Mouse (Mus musculus) hindbrain, embryonic 15.5 days (tissue): ENCODE measurements around the gene B4galt3. TPM values are rescaled to one million over a fixed set of nuclear protein-coding genes. Genes with fewer than 3 reads are reported as not detected.
"Not testable (repeated sequence)": the region's sequence is repeated elsewhere in the genome, so short reads cannot be mapped to it uniquely, and the experiment has no call there.

Experiments
- ATAC-seq: fragments of 200-750 bp; cut with Nextera tagmentation; 2 replicates; pipeline ENCODE4 v1.8.0; 2017; ENCODE audit warnings: low read depth, moderate number of reproducible peaks, moderate TSS enrichment; ENCODE audit not compliant: low FRiP score
- H3K27ac ChIP-seq: fragments of 300-500 bp; sonication (generic); replicated peaks from 2 replicates; pipeline ENCODE4 v1.5.1; 2015; ENCODE audit warnings: mild to moderate bottlenecking, inconsistent platforms
- H3K27me3 ChIP-seq: fragments of 300-500 bp; sonication (generic); 2 replicates; pipeline ENCODE4 v1.6.1; 2015; ENCODE audit warnings: control low read depth, inconsistent platforms
- H3K36me3 ChIP-seq: fragments of 300-500 bp; sonication (generic); 2 replicates; pipeline ENCODE4 v1.6.1; 2015; ENCODE audit warnings: control low read depth, inconsistent platforms
- H3K4me1 ChIP-seq: fragments of 300-500 bp; sonication (generic); replicated peaks from 2 replicates; pipeline ENCODE4 v1.6.1; 2015; ENCODE audit warnings: control low read depth, inconsistent platforms
- H3K4me2 ChIP-seq: fragments of 300-500 bp; sonication (generic); 2 replicates; pipeline ENCODE4 v1.6.1; 2015; ENCODE audit warnings: moderate library complexity, mild to moderate bottlenecking, inconsistent platforms
- H3K4me3 ChIP-seq: fragments of 300-500 bp; sonication (generic); 2 replicates; pipeline ENCODE4 v1.5.1; 2015; ENCODE audit warnings: mild to moderate bottlenecking, inconsistent platforms
- H3K9ac ChIP-seq: fragments of 300-500 bp; sonication (generic); 2 replicates; pipeline ENCODE4 v1.6.1; 2015; ENCODE audit warnings: inconsistent platforms
- H3K9me3 ChIP-seq: fragments of 300-500 bp; sonication (generic); 2 replicates; pipeline ENCODE4 v1.6.1; 2016; ENCODE audit warnings: control low read depth, inconsistent platforms
- WGBS: fragments of 180-500 bp; shearing (Covaris S2); methylation state at CpG from one replicate; pipeline ENCODE4 v1.1.7; 2015; 5-methylcytosine and 5-hydroxymethylcytosine counted together
- polyA plus RNA-seq: library from polyadenylated mRNA; unstranded; fragments of >200 nt; fragmentation: Nextera tagmentation; extraction: Ambion mirVana; gene quantifications from 2 replicates; pipeline ENCODE4 v1.2.1, GENCODE M21; 2015

The B4galt3 gene
- polyA plus RNA-seq, 1 experiment from 2014 or later = 105 TPM

GRCm38 (mm10) chr1:171294298-171295062 is 24.4 kb downstream of the B4galt3 start, which contains the start of gene Ufc1:
Gene Ufc1 (minus strand): TSS chr1:171295024.
- no peaks in the 10 kb centered on the region for H3K9me3 ChIP-seq
- peaks cover 16% of the 10 kb centered on the region for H3K4me1 ChIP-seq
- WGBS = 1% methylated on average over 42 of the region's 42 CpGs
- peak within 1 kb of the TSS; percentile 70 for H3K4me3 ChIP-seq
- peaks cover 5% of the 10 kb centered on the region for H3K36me3 ChIP-seq
- peak within 1 kb of the TSS; percentile 72 for H3K4me2 ChIP-seq
- H3K27me3 ChIP-seq = peaks cover 20% of the 10 kb centered on the region
- ATAC-seq = peak; percentile 89
- H3K27ac ChIP-seq = peak within 1 kb of the TSS; percentile 96
- H3K9ac ChIP-seq = peak within 1 kb of the TSS; percentile 76

DNA sequence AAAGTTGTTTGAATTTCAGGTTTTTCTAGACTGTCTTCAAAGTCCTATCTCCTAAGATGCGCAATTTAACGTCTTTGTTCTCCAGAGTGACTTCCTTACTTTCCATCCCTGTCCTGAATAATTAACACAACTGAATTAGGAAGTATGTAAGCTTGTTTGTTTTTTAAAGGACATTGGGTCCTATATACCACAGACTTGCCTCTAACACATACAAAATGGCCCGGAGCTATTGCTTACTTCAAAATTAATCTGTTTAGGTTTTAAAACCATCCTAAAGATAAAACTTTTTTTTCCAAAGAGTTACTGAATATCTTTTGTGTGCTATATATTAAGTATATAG is 24.9 kb downstream of the B4galt3 start:
- H3K9me3 ChIP-seq = no peaks in the 10 kb centered on the region
- peak overlapping the region; percentile 96 for H3K27ac ChIP-seq
- H3K4me1 ChIP-seq = peaks cover 16% of the 10 kb centered on the region
- peaks cover 20% of the 10 kb centered on the region for H3K27me3 ChIP-seq
- peak overlapping the region; percentile 76 for H3K9ac ChIP-seq
- H3K4me3 ChIP-seq = peak overlapping the region; percentile 70
- WGBS = 17% methylated on average over 3 of the region's 3 CpGs
- ATAC-seq = no peak
- H3K4me2 ChIP-seq = peak overlapping the region; percentile 72
- H3K36me3 ChIP-seq = no peaks in the 10 kb centered on the region; the same call in 1 of the 2 replicates

DNA sequence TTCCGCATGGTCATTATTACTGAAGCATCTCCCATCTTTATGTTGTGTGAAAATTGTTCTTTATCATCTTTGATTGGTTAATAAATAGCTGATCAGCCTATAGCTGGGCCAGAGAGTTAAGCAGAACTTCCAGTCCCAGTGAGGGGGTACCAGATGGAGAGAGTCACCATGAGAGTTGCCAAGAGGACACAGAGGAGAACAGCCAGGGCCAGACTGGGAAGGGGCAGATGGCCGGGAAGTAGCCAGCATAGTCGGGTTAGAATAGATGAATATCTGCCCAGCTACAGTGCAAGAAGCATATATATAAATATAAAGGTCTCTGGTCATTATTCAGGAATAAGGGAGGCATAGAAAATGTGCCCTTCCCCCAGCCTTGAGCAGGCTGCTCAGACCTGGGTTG is 28.1 kb downstream of the B4galt3 start:
- ATAC-seq = no peak
- no peak overlapping the region for H3K27ac ChIP-seq
- no peaks in the 10 kb centered on the region for H3K36me3 ChIP-seq
- no peak overlapping the region for H3K9ac ChIP-seq
- peaks cover 14% of the 10 kb centered on the region for H3K4me1 ChIP-seq
- H3K4me2 ChIP-seq = no peak overlapping the region
- no peak overlapping the region for H3K4me3 ChIP-seq
- WGBS = 75% methylated on average over 3 of the region's 3 CpGs
- no peaks in the 10 kb centered on the region for H3K9me3 ChIP-seq
- peaks cover 22% of the 10 kb centered on the region for H3K27me3 ChIP-seq

DNA sequence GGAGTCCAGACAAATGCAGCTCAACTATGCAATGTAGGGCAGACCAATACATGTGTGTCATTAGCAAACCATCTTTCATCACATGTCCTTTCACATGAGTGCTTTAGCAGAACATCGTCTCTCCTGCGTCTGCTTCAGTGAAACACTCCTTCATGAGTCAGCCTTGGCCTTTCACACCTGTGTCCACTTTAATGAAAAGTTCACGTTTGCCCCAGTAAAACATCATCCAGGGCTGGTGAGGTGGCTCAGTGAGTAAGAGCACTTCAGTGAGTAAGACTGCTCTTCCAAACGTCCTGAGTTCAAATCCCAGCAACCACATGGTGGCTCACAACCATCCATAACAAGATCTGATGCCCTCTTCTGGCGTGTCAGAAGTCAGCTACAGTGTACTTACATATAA is 36.0 kb downstream of the B4galt3 start:
- not testable (repeated sequence) for H3K36me3 ChIP-seq, H3K9ac ChIP-seq, H3K27ac ChIP-seq, H3K9me3 ChIP-seq, H3K4me1 ChIP-seq, ATAC-seq, H3K4me2 ChIP-seq, H3K4me3 ChIP-seq, H3K27me3 ChIP-seq
- WGBS = 73% methylated on average over 5 of the region's 5 CpGs

GRCm38 (mm10) chr1:171309321-171309720 is 39.2 kb downstream of the B4galt3 start:
- H3K27ac ChIP-seq = no peak overlapping the region
- no peaks in the 10 kb centered on the region for H3K4me1 ChIP-seq
- H3K9ac ChIP-seq = no peak overlapping the region
- 81% methylated on average over 2 of the region's 2 CpGs for WGBS
- H3K36me3 ChIP-seq = no peaks in the 10 kb centered on the region
- no peak for ATAC-seq
- no peak overlapping the region for H3K4me2 ChIP-seq
- H3K9me3 ChIP-seq = no peaks in the 10 kb centered on the region
- H3K27me3 ChIP-seq = no peaks in the 10 kb centered on the region
- no peak overlapping the region for H3K4me3 ChIP-seq

DNA sequence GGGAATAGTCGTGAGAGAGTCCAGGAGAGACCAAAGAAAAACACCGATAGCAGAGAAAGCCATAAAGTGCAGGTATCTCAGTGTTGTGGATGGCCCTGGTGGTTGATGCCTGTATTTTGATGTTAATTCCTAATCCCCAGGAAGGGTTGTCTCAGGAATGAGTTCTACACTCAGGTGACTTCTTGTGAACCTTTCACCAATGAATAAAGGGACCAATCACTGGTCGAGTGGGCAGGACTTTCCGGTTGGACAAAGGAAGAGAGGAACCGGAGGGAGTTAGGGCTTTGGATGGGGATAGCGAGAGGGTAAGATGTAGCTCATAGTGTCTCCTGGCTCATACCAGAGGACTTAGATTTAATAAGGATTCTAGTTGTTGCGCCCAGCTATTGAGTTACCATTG is 49.6 kb downstream of the B4galt3 start:
- Histone ChIP-seq H3K27ac (no peak overlapping the region), H3K27me3 (no peaks in the 10 kb centered on the region), H3K4me1 (no peaks in the 10 kb centered on the region), H3K9ac (no peak overlapping the region), H3K9me3 (no peaks in the 10 kb centered on the region), H3K36me3 (no peaks in the 10 kb centered on the region), H3K4me2 (no peak overlapping the region), H3K4me3 (no peak overlapping the region)
- no peak for ATAC-seq
- WGBS = 10% methylated on average over 7 of the region's 7 CpGs

GRCm38 (mm10) chr1:171320151-171320550 is 50.0 kb downstream of the B4galt3 start:
- H3K27ac ChIP-seq = no peak overlapping the region
- no peaks in the 10 kb centered on the region for H3K27me3 ChIP-seq
- no peaks in the 10 kb centered on the region for H3K9me3 ChIP-seq
- no peaks in the 10 kb centered on the region for H3K4me1 ChIP-seq
- H3K4me3 ChIP-seq = no peak overlapping the region
- no peaks in the 10 kb centered on the region for H3K36me3 ChIP-seq
- no peak overlapping the region for H3K9ac ChIP-seq
- no peak for ATAC-seq
- H3K4me2 ChIP-seq = no peak overlapping the region
- WGBS = 9% methylated on average over 5 of the region's 5 CpGs

DNA sequence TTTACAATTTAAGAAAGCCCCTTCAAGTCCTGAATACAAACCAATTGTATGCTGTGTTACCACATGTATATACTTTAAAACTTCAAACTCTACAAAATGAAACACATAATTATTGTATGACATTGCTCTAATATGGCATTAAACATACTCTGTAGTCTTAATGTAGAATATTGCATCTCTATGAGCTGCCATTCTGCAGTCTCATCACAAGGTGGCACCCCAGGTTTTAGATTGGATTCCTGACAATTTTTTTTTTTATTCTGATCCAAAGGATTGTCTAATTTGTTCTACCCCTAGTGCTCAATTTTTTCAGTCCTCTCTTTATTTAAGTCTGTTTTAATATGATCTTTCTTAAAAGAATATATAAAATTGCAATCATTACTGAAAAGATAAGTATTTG is 51.3 kb downstream of the B4galt3 start:
- Histone ChIP-seq H3K4me3 (no peak overlapping the region), H3K9me3 (no peaks in the 10 kb centered on the region), H3K4me2 (no peak overlapping the region), H3K27me3 (no peaks in the 10 kb centered on the region), H3K9ac (no peak overlapping the region), H3K36me3 (no peaks in the 10 kb centered on the region), H3K27ac (no peak overlapping the region), H3K4me1 (no peaks in the 10 kb centered on the region)
- ATAC-seq = no peak

DNA sequence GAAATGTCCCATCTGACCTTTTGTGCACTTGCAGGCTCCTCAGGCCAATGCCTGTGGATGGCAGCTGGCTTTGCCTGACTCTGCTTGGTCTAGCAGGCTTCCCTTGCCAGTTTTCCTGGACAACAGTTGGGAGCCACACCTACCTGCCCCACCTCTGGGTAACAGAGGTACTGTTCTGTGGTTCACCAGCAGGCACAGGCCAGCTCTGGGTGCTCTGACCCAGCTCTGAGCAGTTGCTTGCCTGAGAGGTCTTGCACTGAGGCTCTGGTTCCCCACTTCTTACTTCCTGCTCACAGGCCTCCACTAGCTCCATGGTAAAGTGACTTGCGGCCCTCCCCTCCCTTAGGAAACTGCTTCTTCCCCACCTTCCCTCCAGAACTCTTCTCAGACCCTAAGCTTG is 51.9 kb downstream of the B4galt3 start:
- Histone ChIP-seq H3K27me3 (no peaks in the 10 kb centered on the region), H3K4me1 (peaks cover under 1% of the 10 kb centered on the region), H3K9me3 (no peaks in the 10 kb centered on the region), H3K27ac (no peak overlapping the region), H3K4me2 (no peak overlapping the region), H3K9ac (no peak overlapping the region), H3K36me3 (no peaks in the 10 kb centered on the region), H3K4me3 (no peak overlapping the region)
- WGBS = 73% methylated on average over 1 of the region's 1 CpGs
- no peak; the same call in 1 of the 2 replicates for ATAC-seq

DNA sequence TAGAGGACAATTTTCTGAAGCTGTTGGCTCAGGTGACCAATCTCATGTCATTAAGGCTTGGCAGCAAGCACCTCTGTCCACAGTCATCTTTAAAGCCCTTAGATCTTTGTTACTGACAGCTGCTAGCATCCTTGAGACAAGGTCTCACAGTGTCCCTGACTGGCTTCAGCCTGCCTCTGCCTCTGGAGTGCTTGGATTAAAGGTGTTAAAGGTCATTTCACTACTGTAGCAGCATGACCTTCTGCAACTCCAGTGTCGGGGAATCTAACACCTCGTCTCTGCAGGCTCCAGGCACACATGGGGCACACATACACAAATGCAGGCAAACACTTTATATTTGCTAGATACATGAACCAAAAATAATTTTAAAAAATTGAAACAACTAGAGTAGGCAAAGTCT is 55.4 kb downstream of the B4galt3 start:
- no peaks in the 10 kb centered on the region for H3K27me3 ChIP-seq
- no peak overlapping the region for H3K4me2 ChIP-seq
- 92% methylated on average over 2 of the region's 2 CpGs for WGBS
- no peaks in the 10 kb centered on the region for H3K9me3 ChIP-seq
- no peak overlapping the region for H3K27ac ChIP-seq
- no peaks in the 10 kb centered on the region for H3K36me3 ChIP-seq
- H3K9ac ChIP-seq = no peak overlapping the region; the same call in 1 of the 2 replicates
- peaks cover 21% of the 10 kb centered on the region for H3K4me1 ChIP-seq
- no peak overlapping the region for H3K4me3 ChIP-seq
- ATAC-seq = no peak

Other genes starting within 250 kb of the B4galt3 start
- gene Fcgr3, start 205.4 kb upstream of the B4galt3 start, polyA plus RNA-seq = 9.6 and 12.3 TPM in 2 replicates
- gene Cfap126, start 156.4 kb upstream of the B4galt3 start, polyA plus RNA-seq = 7.7 and 14.1 TPM in 2 replicates
- gene Sdhc, start 119.7 kb upstream of the B4galt3 start, polyA plus RNA-seq = 290 and 297 TPM in 2 replicates
- gene Mpz, start 119.6 kb upstream of the B4galt3 start, polyA plus RNA-seq = 4.2 and 7.7 TPM in 2 replicates
- gene Pcp4l1, start 74.1 kb upstream of the B4galt3 start, polyA plus RNA-seq = 32.4 and 48.4 TPM in 2 replicates
- gene Nr1i3, start 56.4 kb upstream of the B4galt3 start, polyA plus RNA-seq = 0.39 and 0.49 TPM in 2 replicates
- 55.0 and 55.4 TPM in 2 replicates for gene Tomm40l, start 47.8 kb upstream of the B4galt3 start, polyA plus RNA-seq
- gene Apoa2, start 45.3 kb upstream of the B4galt3 start, polyA plus RNA-seq = 6.0 and 6.3 TPM in 2 replicates
- 24.9 and 30.7 TPM in 2 replicates for gene Fcer1g, start 36.0 kb upstream of the B4galt3 start, polyA plus RNA-seq
- 5.6 and 6.2 TPM in 2 replicates for gene Adamts4, start 19.9 kb upstream of the B4galt3 start, polyA plus RNA-seq
- gene Ndufs2, start 18.9 kb upstream of the B4galt3 start, polyA plus RNA-seq = 233 and 245 TPM in 2 replicates
- gene Ppox, start 10.9 kb downstream of the B4galt3 start, polyA plus RNA-seq = 44.2 and 53.6 TPM in 2 replicates
- 99.8 and 106 TPM in 2 replicates for gene Usp21, start 17.7 kb downstream of the B4galt3 start, polyA plus RNA-seq
- 109 and 110 TPM in 2 replicates for gene Ufc1, start 24.7 kb downstream of the B4galt3 start, polyA plus RNA-seq
- 47.3 and 51.6 TPM in 2 replicates for gene Dedd, start 58.8 kb downstream of the B4galt3 start, polyA plus RNA-seq
- 51.4 and 52.1 TPM in 2 replicates for gene Nit1, start 75.3 kb downstream of the B4galt3 start, polyA plus RNA-seq
- gene Pfdn2, start 75.3 kb downstream of the B4galt3 start, polyA plus RNA-seq = 139 and 153 TPM in 2 replicates
- 2.5 and 3.3 TPM in 2 replicates for gene Klhdc9, start 90.5 kb downstream of the B4galt3 start, polyA plus RNA-seq
- gene Nectin4, start 99.8 kb downstream of the B4galt3 start, polyA plus RNA-seq = 3.1 and 3.5 TPM in 2 replicates
- gene Arhgap30, start 118.6 kb downstream of the B4galt3 start, polyA plus RNA-seq = 0.60 and 0.87 TPM in 2 replicates
- 168 and 172 TPM in 2 replicates for gene Usf1, start 141.0 kb downstream of the B4galt3 start, polyA plus RNA-seq
- 5.4 and 6.6 TPM in 2 replicates for gene Tstd1, start 148.5 kb downstream of the B4galt3 start, polyA plus RNA-seq
- 14.1 and 14.2 TPM in 2 replicates for gene F11r, start 167.2 kb downstream of the B4galt3 start, polyA plus RNA-seq
- 27.6 and 30.9 TPM in 2 replicates for gene Alyref2, start 233.2 kb downstream of the B4galt3 start, polyA plus RNA-seq